Mouse (Mus musculus) ovary, postnatal 36 days (tissue): ENCODE data around the gene Pde4dip.
A peak's percentile ranks its signal among the peaks of the same experiment; 100 is the strongest.

Experiments
- DNase-seq: peaks from one replicate; pipeline ENCODE4 v3.0.0; 2022; ENCODE audit warnings: low spot score, mixed read lengths

Pde4dip gene

GRCm38 (mm10) chr3:97888168-97888901, at the start of gene Pde4dip:
TSS of gene Pde4dip (minus strand) at chr3:97888707.
- DNase-seq, result peak; percentile 6

DNA sequence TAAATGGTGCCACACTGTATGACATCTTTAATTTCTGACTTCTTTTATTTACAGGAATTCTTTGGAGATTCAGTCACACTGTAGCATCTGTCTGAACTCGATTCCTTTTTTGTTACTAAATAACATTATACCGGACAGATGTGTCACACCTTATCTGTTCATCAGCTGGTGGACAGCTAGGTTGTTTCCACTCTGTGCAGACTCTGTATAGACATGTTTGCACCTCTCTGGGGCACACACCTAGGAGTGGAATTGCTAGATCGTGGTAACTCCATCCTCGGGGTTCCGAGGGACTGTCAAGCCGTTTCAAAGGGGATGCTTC, 49.4 kb upstream of the Pde4dip start:
- DNase-seq, result no peak

GRCm38 (mm10) chr3:97937068-97937944, 48.8 kb upstream of the Pde4dip start:
- no peak for DNase-seq

- DNase-seq, result no peak
Observed at GRCm38 (mm10) chr3:97934331-97935300, 46.1 kb upstream of the Pde4dip start.

DNA sequence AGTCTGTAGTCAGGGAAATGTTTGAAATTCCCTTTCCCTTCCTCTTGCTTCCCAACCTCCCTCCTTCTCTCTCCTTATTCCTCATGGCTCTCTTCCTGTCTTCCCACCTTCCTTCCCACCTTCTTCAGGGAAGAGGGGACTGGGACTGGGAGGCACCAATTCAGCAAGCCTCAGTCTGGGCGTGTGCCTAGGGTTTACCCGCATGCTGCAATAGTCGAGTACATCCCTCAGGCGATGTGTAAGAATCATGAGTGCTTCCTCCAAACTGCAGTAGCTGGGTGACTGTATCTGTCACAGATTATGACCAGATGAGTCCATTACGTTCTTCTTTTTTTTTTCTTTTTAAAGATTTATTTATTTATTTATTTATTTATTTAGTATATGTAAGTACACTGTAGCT, 45.3 kb upstream of the Pde4dip start:
- no peak for DNase-seq

DNA sequence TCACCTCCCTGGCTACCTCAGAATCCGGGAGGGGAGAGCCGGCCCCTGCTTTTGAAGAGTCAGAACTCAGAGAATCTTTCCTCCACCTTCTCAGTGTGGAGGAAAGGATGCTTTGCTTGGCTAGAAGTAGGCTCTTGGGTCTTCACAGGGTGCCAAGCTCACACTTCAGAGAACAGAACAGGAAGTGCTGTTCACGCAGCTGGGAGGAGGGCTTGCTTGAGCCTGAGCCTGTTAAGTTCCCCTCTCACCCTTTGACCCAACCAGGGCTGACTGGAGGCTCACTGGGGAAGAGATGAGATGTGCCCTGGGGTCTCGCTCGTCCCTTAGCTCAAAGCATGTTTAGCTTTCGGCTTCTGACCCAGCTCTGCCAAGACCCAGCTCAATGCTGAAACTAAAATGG, 44.7 kb upstream of the Pde4dip start:
- DNase-seq, result no peak

DNA sequence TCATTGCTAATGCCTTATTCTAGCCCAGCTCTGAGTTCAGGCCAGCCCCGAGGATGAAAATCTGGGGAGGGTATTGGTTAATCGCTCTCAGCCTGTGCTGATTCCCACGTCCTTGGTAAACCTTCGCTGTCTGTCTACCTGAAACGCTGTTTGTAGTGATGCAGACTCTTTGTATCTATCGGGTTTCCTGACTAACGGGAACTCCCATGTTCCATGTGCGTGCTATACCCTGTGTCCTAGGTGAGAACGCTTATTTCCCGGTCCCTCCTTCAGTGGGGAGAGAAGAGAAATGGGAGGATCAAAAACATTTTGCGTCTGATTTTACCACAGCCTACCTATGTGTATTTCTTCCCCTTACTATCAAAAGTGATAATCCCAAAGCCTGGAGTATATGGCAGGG, 44.3 kb upstream of the Pde4dip start:
- DNase-seq, result no peak

- DNase-seq, result no peak
Observed at GRCm38 (mm10) chr3:97932131-97932530, 43.6 kb upstream of the Pde4dip start.

DNA sequence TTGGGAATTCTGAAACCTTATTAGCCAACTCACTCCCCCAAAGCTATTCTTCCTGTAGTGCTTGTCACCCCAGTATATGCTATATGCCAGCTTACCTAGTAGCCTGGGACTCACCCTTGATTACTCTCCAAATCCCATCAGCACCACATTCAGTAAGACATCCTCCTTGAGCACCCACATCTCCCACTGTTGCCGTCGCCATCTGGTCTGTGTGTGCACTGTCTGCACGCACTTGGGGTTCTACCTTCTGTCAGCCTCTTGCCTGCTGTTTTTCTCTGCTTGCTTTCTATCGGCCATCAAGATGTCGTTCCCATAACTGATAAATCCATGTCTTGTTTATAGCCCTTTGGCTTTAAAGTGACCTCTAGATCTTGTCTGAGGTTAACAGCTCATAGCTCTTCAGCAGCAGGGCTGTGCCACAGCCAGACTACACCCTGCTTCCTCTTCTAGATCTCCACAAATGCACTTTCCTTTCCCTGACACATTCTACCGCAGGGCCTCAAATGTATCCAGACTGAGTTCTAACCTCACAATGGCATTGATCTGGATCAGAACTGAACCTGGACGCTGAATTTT, 42.9 kb upstream of the Pde4dip start:
- DNase-seq, result no peak

- no peak for DNase-seq
Observed at GRCm38 (mm10) chr3:97930787-97931158, 42.3 kb upstream of the Pde4dip start.

GRCm38 (mm10) chr3:97930141-97930786, 41.8 kb upstream of the Pde4dip start:
- DNase-seq, result no peak

DNA sequence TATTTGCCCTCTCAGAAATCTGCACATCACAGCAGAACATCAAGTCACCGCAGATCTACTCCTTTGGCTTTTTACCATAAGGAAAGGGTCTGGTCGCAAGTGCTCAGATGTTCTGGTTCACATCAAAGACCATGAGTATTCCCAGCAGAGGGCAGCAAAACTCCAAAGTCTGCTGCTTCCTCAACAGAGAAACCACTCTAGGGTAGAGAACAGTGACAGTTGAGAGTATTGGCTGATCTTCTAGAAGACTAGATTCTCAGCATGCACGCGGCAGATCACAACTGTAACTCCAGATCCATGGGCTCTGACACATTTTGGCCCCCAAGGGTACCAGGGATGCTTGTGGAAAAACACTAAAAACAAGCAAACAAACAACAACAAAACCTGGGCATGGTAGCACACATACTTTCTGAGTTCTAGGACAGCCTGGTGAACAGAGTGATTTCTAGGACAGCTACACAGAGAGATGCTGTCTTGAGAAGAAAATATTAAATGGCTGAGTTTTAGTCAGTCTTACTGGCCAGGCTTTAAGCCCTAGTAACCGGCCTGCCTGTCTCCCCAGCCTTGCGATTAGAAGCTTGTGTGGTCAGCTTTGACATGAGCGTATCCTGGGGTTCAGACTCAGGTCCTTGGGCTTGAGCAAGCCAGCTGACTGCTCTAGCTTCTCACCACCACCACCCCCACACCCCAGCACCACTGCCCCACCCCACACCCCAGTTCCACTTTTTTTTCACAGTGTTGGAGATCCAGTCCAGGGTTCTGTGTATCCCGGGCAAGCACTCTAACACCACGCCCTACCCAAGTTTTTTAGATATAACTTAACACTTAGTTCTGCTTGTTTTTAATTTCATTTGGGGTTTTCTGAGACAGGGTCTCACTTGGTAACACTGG, 40.7 kb upstream of the Pde4dip start:
- DNase-seq, result peak; percentile 55

DNA sequence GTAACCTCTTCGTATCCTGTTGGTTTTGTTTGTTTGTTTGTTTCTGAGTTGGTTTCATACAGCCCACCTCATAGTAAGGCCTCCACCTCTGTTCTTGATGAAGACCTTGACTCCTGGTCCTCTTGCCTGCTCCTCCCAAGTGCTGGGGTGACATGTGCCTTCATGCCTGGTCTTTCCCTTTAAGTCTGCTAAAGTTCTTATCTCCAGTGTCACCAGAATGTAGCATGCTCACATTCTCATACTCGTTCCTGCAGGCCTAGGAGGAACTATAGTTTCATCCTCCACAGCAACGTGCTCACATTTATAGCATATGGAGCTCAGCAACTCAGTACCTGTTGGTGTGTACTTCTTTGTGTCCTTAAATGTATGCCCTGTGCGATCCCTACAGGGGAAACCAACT, 38.8 kb upstream of the Pde4dip start:
- no peak for DNase-seq

GRCm38 (mm10) chr3:97925246-97925645, 36.7 kb upstream of the Pde4dip start:
- DNase-seq, result no peak

DNA sequence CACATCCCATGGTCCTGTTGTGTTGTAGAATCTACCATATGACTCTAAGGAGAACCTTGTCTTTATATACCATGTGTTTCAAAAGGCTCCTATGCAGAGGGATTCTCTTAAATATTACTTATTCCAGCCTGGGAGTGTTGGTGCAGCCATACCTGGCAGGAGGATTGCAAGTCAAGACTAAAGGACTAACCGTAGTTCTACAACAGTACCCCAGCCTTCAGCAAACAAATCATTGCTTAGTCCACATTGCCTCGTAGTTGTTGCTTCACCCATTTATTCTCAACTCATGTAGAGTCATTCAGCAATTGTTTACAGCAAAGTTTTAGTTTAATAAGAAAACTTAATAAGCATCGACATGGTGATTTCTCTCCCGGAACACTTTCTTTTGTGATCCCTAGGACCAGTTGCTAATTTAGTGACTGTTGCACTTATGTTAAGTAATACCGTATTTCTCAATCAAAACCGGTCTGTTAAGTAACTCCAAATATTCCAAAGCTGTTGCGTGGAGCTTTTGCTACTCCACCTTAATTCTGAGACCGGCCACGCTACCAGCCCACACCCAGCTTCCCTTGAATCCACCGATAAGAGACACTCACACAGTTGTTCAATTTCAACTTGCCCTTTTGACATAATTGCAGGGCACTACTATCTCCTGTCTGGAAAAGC, 30.5 kb upstream of the Pde4dip start:
- no peak for DNase-seq

DNA sequence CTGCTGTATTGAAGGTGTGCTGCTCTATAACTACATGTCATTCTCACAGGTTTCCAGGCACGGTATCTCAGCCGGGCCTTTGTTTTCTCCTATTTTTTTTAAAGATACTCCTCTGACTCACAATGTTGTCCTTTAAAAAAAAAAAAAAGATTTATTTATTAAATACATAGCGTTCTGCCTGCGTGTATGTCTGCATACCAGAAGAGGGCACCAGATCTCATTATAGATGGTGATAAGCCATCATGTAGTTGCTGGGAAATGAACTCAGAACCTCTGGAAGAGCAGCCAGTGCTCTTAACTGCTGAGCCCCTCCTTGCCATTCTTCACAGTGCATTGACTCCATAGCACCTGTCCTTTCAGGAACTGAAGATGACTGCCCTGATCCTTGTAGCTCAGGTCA, 26.6 kb upstream of the Pde4dip start:
- DNase-seq, result no peak

DNA sequence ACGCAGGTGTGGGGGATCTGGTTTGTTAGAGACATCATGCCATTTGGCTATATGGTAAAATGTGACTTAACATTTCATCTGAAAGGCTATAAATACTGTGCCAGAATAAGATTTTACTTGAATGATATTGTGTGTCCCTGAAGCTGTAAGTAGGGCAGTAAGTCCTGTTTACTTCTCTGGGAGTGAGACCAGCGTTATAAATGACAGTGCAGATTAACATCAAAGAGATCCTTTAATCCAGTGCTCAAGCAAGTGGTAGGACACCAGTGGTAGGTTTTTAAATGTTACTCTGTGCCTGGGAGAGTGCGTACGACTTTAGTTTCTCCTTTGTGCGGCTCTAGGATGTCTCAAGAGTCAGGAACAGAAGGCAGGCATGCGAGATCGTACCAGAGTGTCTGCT, 22.6 kb upstream of the Pde4dip start:
- DNase-seq, result no peak

DNA sequence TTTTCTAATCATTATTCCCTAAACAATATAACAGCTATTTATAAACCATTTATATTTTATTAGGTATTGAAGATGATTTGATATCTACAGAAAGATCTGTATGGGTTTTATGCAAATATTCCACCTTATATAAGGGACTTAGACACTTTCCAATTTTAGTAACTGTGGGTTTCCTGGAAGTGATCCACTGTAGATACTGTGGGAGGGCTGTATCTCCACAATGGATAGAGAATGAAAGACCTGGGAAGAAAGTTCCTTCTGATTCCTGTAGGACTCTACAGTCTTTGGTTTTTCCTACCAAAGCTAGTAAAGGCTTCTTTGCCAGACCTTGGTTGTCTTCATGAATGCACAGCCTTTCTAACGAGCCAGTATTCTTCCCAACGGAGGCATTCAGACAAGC, 21.2 kb upstream of the Pde4dip start:
- no peak for DNase-seq

- no peak for DNase-seq
Observed at GRCm38 (mm10) chr3:97901586-97901985, 13.1 kb upstream of the Pde4dip start.
